Mouse (Mus musculus) kidney, postnatal 14 days (tissue): Measurements from ENCODE around the gene Cdk5rap3.

Experiments used
- DNase-seq: peaks from one replicate; pipeline ENCODE4 v3.0.0; 2022; ENCODE audit warnings: mixed read lengths

Cdk5rap3 gene

DNA sequence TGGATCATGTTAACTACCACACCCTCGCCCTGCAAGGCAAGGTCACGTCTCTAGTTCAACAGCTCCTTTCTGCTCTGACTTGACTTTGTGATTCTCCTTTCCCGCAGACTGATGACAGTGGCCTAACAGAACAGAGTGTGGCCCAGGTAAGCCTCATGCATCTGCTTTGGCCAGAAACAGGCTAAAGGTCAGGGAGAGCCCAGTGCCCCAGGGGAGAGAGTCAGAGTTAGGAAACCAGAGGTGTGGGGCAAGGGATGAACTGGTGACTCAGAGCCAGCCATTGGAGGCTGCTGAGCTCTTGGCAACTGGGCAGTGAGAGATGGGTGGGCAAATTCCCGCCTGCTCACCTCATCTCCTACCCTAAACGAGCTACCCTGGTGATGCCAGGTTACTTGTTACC, 58.9 kb downstream of the Cdk5rap3 start:
- DNase-seq: no peak
